Mouse (Mus musculus) kidney, embryonic 16.5 days (tissue): ENCODE data around the gene Mrpl53. TPM values are rescaled to one million over a fixed set of nuclear protein-coding genes. Genes with fewer than 3 reads are reported as not detected.

Experiments used
- ATAC-seq: fragments of 200-750 bp; cut with Nextera tagmentation; 2 replicates; pipeline ENCODE4 v1.8.0; 2017; ENCODE audit warnings: moderate TSS enrichment; ENCODE audit not compliant: low FRiP score, low TSS enrichment
- H3K27ac ChIP-seq: fragments of 300-500 bp; sonication (generic); 2 replicates; pipeline ENCODE4 v1.5.1; 2014; ENCODE audit warnings: low read length
- H3K27me3 ChIP-seq: fragments of 300-500 bp; sonication (generic); 2 replicates; pipeline ENCODE4 v1.6.1; 2014; ENCODE audit warnings: low read length, control low read depth, mixed read lengths; ENCODE audit not compliant: insufficient read depth
- H3K36me3 ChIP-seq: fragments of 300-500 bp; sonication (generic); 2 replicates; pipeline ENCODE4 v1.6.1; 2014; ENCODE audit warnings: low read length, control low read depth, mixed read lengths; ENCODE audit not compliant: insufficient read depth
- H3K4me1 ChIP-seq: fragments of 300-500 bp; sonication (generic); 2 replicates; pipeline ENCODE4 v1.6.1; 2014; ENCODE audit warnings: low read length, control low read depth, mixed read lengths; ENCODE audit not compliant: insufficient read depth
- H3K4me2 ChIP-seq: fragments of 300-500 bp; sonication (generic); replicated peaks from 2 replicates; pipeline ENCODE4 v1.6.1; 2014; ENCODE audit warnings: low read depth, low read length
- H3K4me3 ChIP-seq: fragments of 300-500 bp; sonication (generic); 2 replicates; pipeline ENCODE4 v1.5.1; 2014; ENCODE audit warnings: mild to moderate bottlenecking, low read length
- H3K9ac ChIP-seq: fragments of 300-500 bp; sonication (generic); replicated peaks from 2 replicates; pipeline ENCODE4 v1.6.1; 2014; ENCODE audit warnings: low read length
- H3K9me3 ChIP-seq: fragments of 300-500 bp; sonication (generic); 2 replicates; pipeline ENCODE4 v1.6.1; 2016; ENCODE audit warnings: low read length, control low read depth
- WGBS: fragments of 180-500 bp; shearing (Covaris S2); extraction: QIAGEN DNeasy Blood & Tissue Kit; methylation state at CpG from one replicate; pipeline ENCODE4 v1.1.7; 2014; 5-methylcytosine and 5-hydroxymethylcytosine counted together
- polyA plus RNA-seq: library from polyadenylated mRNA; unstranded; fragments of >200 nt; fragmentation: Nextera tagmentation; extraction: Ambion mirVana; gene quantifications from 2 replicates; pipeline ENCODE4 v1.2.1, GENCODE M21; 2015

The Mrpl53 gene
- polyA plus RNA-seq, 1 experiment from 2014 or later = 143 TPM

- no peak for ATAC-seq
- WGBS = 5% methylated on average over 41 of the region's 41 CpGs
- Histone ChIP-seq H3K27me3 (no peaks in the 10 kb centered on the region), H3K9me3 (no peaks in the 10 kb centered on the region), H3K27ac (no peak overlapping the region), H3K9ac (peak overlapping the region; percentile 73), H3K36me3 (peaks cover 4% of the 10 kb centered on the region; the same call in 1 of the 2 replicates), H3K4me1 (peaks cover 29% of the 10 kb centered on the region), H3K4me3 (peak overlapping the region; percentile 39), H3K4me2 (peak overlapping the region; percentile 66)
Measured at GRCm38 (mm10) chr6:83142211-83142731, 33.4 kb downstream of the Mrpl53 start.

GRCm38 (mm10) chr6:83142886-83143285 is 34.0 kb downstream of the Mrpl53 start:
- peaks cover 10% of the 10 kb centered on the region for H3K36me3 ChIP-seq
- H3K27ac ChIP-seq = no peak overlapping the region
- no peak overlapping the region; the same call in 1 of the 2 replicates for H3K9ac ChIP-seq
- 59% methylated on average over 11 of the region's 11 CpGs for WGBS
- H3K4me2 ChIP-seq = 0 out of 2 replicates have a peak overlapping the region, but pooled peaks have one; percentile 66
- no peaks in the 10 kb centered on the region for H3K9me3 ChIP-seq
- no peak overlapping the region for H3K4me3 ChIP-seq
- H3K4me1 ChIP-seq = peaks cover 30% of the 10 kb centered on the region
- no peak for ATAC-seq
- H3K27me3 ChIP-seq = no peaks in the 10 kb centered on the region

- ATAC-seq = no peak
- Histone ChIP-seq H3K27ac (no peak overlapping the region), H3K9ac (no peak overlapping the region), H3K36me3 (peaks cover 28% of the 10 kb centered on the region), H3K4me3 (no peak overlapping the region), H3K9me3 (no peaks in the 10 kb centered on the region), H3K4me2 (no peak overlapping the region), H3K27me3 (no peaks in the 10 kb centered on the region), H3K4me1 (peaks cover 17% of the 10 kb centered on the region)
- 71% methylated on average over 2 of the region's 2 CpGs for WGBS
Measured at GRCm38 (mm10) chr6:83145209-83145608, 36.4 kb downstream of the Mrpl53 start.

- ATAC-seq = no peak
- no peak overlapping the region for H3K4me3 ChIP-seq
- H3K9me3 ChIP-seq = no peaks in the 10 kb centered on the region
- H3K4me2 ChIP-seq = no peak overlapping the region
- H3K4me1 ChIP-seq = peaks cover 17% of the 10 kb centered on the region
- H3K27ac ChIP-seq = no peak overlapping the region; the same call in 1 of the 2 replicates
- H3K9ac ChIP-seq = no peak overlapping the region
- no peaks in the 10 kb centered on the region for H3K27me3 ChIP-seq
- peaks cover 28% of the 10 kb centered on the region for H3K36me3 ChIP-seq
- 56% methylated on average over 8 of the region's 9 CpGs for WGBS
Measured at GRCm38 (mm10) chr6:83145805-83146204, 37.0 kb downstream of the Mrpl53 start.

GRCm38 (mm10) chr6:83147280-83147679 is 38.4 kb downstream of the Mrpl53 start:
- Histone ChIP-seq H3K4me3 (no peak overlapping the region), H3K4me1 (peaks cover 9% of the 10 kb centered on the region), H3K27ac (no peak overlapping the region), H3K9me3 (no peaks in the 10 kb centered on the region), H3K9ac (no peak overlapping the region; the same call in 1 of the 2 replicates), H3K27me3 (no peaks in the 10 kb centered on the region), H3K4me2 (no peak overlapping the region), H3K36me3 (peaks cover 41% of the 10 kb centered on the region)
- WGBS = 44% methylated on average over 7 of the region's 7 CpGs
- 0 out of 2 replicates have a peak, but pooled peaks have one; percentile 20 for ATAC-seq

DNA sequence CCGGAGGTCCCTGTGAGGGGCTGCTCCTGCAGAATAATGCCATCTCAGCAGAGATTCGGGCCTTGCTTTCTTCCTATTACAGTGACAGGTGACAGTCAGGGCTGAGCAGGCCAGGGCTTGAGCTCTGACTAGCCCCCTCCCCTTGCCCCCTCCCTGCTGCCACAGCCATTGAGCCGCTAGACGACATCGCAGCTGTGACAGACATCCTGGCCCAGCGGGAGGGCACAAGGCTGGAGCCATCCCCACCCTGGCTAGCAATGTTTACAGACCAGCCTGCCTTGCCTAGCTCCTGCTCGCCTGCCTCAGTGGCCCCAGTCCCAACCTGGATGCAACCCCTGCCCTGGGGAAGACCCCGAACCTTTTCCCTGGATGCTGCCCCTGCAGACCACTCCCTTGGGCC is 42.9 kb downstream of the Mrpl53 start:
- Histone ChIP-seq H3K4me1 (peaks cover 22% of the 10 kb centered on the region), H3K4me2 (no peak overlapping the region), H3K27ac (no peak overlapping the region), H3K27me3 (no peaks in the 10 kb centered on the region; the same call in 1 of the 2 replicates), H3K4me3 (no peak overlapping the region), H3K36me3 (peaks cover 42% of the 10 kb centered on the region), H3K9ac (no peak overlapping the region), H3K9me3 (no peaks in the 10 kb centered on the region)
- WGBS = 45% methylated on average over 8 of the region's 8 CpGs
- ATAC-seq = no peak

DNA sequence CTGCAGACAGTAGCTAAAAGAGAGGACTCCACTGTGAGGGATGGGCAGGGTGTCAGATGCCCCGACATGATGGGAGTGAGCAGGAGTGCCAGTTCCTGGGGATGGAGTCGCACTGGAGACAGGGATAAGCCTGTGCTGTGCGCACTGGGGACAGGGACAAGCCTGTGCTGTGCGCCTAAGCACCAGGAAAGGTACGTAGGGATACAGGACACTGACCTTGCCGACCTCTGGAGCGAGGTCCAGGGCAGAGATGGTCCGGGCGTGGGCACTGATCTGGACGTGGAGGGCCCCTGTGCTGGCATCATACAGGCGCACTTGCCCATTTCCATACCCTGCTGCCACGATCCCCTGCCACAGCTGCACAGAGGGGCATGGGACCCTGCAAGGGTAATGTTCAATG is 44.2 kb downstream of the Mrpl53 start:
- ATAC-seq = no peak

DNA sequence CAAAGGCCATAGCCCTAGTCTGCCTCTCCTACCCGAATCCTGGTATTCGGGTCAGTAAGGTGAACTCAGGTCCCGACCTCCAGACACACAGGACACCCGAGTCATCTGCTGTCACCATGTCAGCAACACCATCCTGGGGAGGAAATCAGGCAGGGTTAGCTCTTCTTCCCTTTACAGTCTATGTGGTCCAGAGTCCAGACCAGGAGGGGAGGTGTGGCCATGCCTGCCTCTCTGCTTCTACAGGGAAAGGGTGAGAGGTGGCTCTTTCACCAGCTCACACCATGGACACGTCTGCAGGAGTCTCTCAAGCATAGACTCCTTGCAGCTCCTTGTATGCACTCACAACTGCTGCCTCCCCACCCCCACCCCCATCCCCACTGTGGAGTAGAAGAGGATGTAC is 44.6 kb downstream of the Mrpl53 start:
- H3K9me3 ChIP-seq = no peaks in the 10 kb centered on the region
- H3K36me3 ChIP-seq = peaks cover 30% of the 10 kb centered on the region
- WGBS = 69% methylated on average over 5 of the region's 5 CpGs
- no peak for ATAC-seq
- H3K27ac ChIP-seq = no peak overlapping the region
- peaks cover 16% of the 10 kb centered on the region for H3K4me1 ChIP-seq
- no peak overlapping the region for H3K4me2 ChIP-seq
- no peak overlapping the region for H3K4me3 ChIP-seq
- no peak overlapping the region for H3K9ac ChIP-seq
- H3K27me3 ChIP-seq = no peaks in the 10 kb centered on the region; the same call in 1 of the 2 replicates

More for the DNA sequence above, 44.2 kb downstream of the Mrpl53 start:
- Histone ChIP-seq H3K4me1 (peaks cover 16% of the 10 kb centered on the region), H3K4me2 (no peak overlapping the region), H3K36me3 (peaks cover 31% of the 10 kb centered on the region), H3K9me3 (no peaks in the 10 kb centered on the region), H3K27ac (no peak overlapping the region), H3K27me3 (no peaks in the 10 kb centered on the region; the same call in 1 of the 2 replicates), H3K9ac (no peak overlapping the region), H3K4me3 (no peak overlapping the region)
- WGBS = 86% methylated on average over 12 of the region's 12 CpGs

DNA sequence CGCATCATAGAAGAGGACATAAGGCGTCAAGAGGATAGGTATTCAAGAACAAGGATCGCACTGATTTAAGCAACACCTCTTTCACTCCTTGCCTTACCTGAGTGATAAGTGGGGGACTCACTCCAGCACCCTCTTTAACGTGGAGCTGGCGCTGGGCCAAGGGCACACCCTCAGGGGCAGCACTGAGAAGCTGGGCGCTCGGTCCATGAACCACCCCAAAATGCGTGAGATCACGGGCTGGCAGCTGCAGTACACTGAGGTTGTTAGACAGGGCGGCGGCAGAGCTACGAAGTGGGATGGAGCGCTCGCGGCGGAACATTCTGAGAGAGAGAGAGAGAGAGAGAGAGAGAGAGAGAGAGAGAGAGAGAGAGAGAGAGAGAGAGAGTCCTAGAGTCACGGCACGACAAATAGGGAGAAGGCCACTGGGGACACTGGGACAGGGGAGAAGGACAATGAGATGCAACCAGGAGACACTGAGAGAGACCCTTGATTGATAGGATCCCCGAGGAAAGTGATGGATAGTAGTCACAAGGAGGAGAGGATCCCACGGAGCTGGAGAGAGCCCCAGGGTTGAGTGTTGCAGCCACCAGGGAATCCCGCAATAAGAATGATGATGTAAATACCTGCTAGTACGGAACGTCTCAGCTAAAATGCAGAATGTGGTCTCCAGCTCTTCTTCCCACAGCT is 46.9 kb downstream of the Mrpl53 start:
- ATAC-seq = peak; percentile 1
- H3K27ac ChIP-seq = no peak overlapping the region
- H3K4me3 ChIP-seq = peak overlapping the region; percentile 62
- H3K4me2 ChIP-seq = peak overlapping the region; percentile 92
- peaks cover 14% of the 10 kb centered on the region; the same call in 1 of the 2 replicates for H3K36me3 ChIP-seq
- H3K9me3 ChIP-seq = no peaks in the 10 kb centered on the region
- H3K9ac ChIP-seq = peak overlapping the region; percentile 58
- peaks cover 5% of the 10 kb centered on the region for H3K27me3 ChIP-seq
- WGBS = 7% methylated on average over 23 of the region's 23 CpGs
- peaks cover 16% of the 10 kb centered on the region for H3K4me1 ChIP-seq

- peak; percentile 78 for ATAC-seq
- Histone ChIP-seq H3K4me3 (peak within 1 kb of the TSS; percentile 62), H3K27me3 (peaks cover 10% of the 10 kb centered on the region), H3K27ac (no peak within 1 kb of the TSS), H3K9ac (peak within 1 kb of the TSS; percentile 58), H3K4me2 (peak within 1 kb of the TSS; percentile 92), H3K36me3 (peaks cover 11% of the 10 kb centered on the region; the same call in 1 of the 2 replicates), H3K9me3 (no peaks in the 10 kb centered on the region), H3K4me1 (peaks cover 16% of the 10 kb centered on the region)
- 2% methylated on average over 32 of the region's 32 CpGs for WGBS
Measured at GRCm38 (mm10) chr6:83156259-83156684, 47.4 kb downstream of the Mrpl53 start, which contains the start of the genes Wdr54 and 1700003E16Rik. TSS of gene Wdr54 (minus strand) at chr6:83156397. TSS of gene 1700003E16Rik (plus strand) at chr6:83156404.
